Mouse (Mus musculus) layer of hippocampus, postnatal 14 days (tissue): ENCODE data around the gene Mllt10. TPM values are rescaled to one million over a fixed set of nuclear protein-coding genes. Genes with fewer than 3 reads are reported as not detected.
A peak's percentile ranks its signal among the peaks of the same experiment; 100 is the strongest.

Source experiments
- DNase-seq, 2 experiments: peaks; one replicate each; pipeline ENCODE4 v3.0.0; 2021 to 2022; ENCODE audit warnings: low spot score in 2 of 2, mixed read lengths in 1 of 2
- long read RNA-seq, 2 experiments: library from polyadenylated mRNA; stranded (forward); transcript quantifications; one replicate each; pipeline ENCODE4 v2.0.0; 2021
- total RNA-seq, 2 experiments: library from RNA; stranded (reverse); gene quantifications; 2 replicates each; pipeline ENCODE4 v1.2.3; 2021

Gene Mllt10
- 10 to 100 TPM; 51.0 to 63.0 TPM for total RNA-seq
- long read RNA-seq, experiment 1, partial matches to known transcripts, result 3 of 8 reads
- long read RNA-seq, experiment 1, other reads (novel, unspliced or antisense), result 5 of 8 reads
- long read RNA-seq, experiment 2, partial matches to known transcripts, result 3 of 7 reads
- long read RNA-seq, experiment 2, other reads (novel, unspliced or antisense), result 4 of 7 reads

DNA sequence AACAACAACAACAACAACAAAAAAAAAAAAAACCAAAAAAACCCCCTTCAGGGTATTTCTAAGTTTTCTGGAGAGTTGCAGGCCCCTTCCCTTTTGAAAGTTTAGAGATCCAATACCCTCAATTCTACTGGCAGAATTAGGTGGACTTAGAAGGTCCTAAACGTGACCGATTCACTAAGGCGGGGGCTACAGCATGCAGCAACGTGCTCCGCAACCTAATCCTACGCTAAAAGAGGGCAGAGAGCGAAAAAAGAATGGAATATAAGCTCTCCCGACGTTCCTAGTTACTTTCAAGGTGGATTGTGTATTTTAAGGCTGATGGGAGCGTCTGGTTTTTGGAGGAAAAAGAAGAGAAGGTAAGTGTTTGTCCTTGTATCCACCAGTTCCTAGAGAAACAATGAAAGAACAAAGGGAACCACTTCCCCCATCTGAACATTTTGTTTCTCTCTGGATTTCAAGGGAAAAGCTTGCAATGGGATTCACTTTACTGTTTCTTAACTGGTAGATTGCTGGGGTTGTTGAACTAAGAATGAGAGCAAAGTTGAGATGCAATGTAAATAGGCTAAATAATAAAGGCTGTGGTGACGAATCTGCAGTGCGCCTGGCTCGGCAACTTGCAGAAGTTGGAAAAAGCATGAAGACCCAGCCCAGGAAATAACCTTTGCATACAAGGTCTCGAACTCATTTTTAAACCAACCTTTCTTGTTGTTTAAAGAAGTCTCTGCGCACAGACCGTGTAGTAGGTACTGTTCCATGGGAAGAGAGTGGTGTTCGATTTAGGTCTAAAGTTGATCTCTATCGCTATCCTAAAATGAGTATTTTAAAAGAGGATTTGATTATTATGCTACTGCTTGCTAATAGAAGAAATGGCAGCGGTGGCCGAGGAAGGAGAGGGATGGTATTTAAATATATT, at the start of gene Mllt10:
Gene Mllt10 (plus strand): TSS at position 222 of the 913 bp plus-strand sequence.
- no peak for DNase-seq

DNA sequence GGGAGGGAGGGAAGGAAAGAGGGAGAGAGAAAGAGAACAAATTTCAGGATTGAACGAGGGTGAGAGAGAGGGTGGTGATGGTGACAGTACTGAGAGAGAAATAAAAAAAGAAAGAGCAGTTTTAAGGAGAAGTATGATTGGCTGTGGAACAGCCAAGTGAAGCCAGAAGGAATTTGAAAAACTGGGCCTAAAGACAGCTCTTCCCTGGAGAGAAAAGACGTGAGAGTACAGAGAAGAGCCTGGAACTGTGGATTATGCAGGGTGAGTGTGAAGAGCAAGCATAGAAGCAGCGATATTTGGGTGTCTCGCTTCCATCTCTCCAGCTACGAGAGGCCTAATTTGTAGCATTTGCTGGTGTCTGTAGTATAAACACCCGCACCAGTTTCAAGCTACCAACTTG, 43.8 kb upstream of the Mllt10 start:
- DNase-seq, result no peak

DNA sequence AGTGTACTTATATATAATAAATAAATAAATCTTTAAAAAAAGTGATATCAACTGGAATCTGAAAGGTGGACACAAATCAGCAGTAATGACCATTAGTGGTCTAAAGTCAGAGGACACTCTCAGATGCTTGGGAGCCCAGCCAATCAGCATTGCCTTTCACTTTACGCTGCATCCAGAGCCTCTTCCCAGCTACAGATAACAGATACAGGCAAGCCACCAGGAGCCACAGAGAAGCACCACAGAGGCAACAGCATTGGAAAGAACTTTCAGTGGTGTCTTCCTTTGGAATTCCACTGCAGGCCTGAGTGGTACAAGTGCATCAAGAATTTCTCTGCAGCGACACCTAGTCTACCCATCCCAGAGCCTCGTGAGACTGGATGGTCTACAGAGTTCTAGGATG, 42.2 kb upstream of the Mllt10 start:
- DNase-seq, result no peak

DNA sequence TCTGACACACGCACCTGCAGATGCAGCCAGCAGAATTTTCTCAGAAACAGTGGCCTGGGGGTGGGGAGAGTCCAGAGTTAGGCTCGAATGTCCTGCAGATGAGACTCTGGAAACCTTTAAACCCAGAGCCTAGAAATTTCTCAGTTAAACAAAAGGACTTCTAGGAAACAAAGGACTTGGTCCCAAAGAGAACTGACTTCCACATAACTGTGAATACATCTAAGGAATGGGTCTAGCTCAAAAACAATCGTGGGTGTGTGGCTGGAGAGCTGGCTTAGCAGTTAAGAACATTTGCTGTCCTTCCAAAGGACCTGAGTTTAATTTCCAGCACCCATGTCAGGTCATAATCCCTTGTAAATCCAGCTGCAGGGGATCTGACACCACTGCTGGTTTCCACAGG, 39.5 kb upstream of the Mllt10 start:
- DNase-seq, result no peak

- no peak for DNase-seq
These were observed 38.4 kb upstream of the Mllt10 start for GRCm38 (mm10) chr2:18016639-18017038.

DNA sequence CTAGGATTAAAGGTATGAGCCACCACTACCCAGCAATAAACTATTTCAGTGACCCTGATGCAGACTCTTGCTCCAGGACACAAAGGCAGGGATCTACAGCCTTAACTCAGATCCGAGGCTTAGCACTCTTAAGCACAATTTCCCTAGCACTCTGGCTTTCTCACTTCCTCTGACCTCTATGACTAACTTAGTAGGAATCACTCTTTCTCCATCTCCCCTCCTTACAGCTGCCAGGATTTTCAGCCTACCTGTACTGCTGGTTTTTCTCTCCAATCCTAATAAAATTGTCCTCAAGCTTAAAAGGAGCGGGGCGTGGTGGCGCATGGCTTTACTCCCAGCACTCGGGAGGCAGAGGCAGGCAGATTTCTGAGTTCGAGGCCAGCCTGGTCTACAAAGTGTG, 37.7 kb upstream of the Mllt10 start:
- no peak for DNase-seq

DNA sequence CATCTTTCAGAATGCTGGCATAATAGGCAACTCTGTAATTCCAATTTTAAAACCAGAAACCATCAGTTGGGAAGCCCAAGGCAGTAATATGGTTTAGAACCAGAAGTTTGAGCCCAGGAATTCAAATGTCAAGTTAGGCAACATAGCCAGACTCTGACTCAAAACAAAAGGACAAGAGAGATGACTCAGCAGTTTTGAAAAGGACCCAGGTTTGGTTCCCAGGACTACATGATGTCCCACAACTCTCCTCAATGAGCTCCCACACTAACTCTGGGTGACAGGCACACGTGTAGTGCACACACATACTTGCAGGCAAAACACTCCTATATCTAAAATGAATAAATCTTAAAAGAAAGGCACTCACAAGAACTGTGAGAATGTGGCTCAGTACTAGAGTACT, 35.9 kb upstream of the Mllt10 start:
- no peak for DNase-seq

DNA sequence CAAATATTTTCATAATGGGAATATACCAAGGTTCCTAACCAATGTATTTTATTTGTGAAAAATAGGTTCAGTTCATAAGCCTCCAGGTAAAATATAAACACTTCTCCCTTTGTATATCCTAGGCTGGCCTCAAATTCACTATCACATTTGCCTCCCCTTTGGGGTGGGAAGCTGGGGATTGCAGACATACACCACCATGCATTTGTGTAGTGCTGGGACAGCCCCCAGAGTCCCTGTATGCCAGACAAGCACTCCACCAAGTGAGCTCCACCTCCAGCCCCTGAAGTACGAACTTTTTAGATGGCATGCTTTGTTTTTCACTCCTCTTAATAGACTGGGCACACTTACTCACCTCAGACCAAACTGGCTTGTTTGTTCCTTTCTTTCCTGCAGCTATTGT, 32.2 kb upstream of the Mllt10 start:
- DNase-seq, result no peak

DNA sequence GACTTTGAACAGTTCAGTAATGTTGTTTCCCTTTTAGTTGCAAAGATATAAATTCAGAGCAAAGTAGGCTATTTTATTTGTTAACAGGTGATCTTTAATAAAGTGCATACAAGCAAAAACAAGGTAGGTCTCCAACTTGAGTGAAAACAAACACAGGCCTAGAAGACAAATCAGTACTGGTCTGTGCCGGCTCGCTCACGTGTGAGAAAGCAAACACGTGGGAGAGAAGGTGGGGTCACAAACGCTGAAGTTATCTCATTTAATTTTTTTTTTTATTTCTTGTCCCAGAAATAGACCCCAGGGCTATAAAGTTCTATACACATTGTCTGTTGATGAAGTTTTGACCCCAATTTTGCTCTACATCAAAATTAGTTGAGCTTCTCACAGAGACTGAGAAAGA, 29.9 kb upstream of the Mllt10 start:
- DNase-seq, result no peak

GRCm38 (mm10) chr2:18025781-18026115, 29.3 kb upstream of the Mllt10 start:
- no peak for DNase-seq

DNA sequence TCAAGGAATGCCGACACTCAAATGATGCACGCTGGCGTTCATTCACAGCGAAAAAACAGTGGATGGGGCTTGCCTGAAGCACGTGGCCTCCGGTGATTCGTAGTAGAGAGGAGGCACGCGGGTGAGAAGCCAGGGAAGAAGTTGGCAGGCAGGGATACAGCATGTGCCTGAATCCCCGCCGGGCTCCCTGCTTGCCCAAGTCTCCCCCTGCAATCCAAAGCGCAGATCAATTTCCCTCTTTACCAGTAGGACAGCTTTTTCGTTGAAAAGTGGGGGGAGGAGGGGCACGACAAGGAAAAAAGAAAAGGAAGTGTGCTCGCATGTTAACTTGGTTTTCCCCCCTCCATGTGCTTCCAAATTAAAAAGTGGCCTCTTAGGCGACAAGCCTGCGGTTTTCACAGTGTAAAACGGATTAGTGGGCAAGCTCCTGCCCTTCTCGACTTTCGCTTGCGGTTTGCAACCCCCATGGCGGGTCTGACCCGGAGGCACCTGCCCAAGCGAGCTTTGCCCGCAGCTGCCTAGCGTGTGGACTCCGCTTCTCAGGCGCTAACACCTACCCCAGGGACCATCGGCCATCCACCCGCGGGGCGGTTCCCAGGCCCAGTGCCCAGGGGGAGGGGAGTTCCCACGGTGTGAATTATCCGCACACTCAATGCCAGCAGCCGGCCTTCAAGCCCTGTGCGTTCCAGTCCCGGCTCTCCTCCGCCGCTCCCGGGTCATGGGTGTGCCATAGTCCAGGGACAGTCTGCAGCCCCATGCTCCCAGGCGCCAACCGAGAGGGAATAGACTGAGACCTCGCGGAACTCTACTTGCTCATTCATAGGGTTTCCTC, 28.7 kb upstream of the Mllt10 start:
- DNase-seq, result peak in 1 of 2 experiments; percentile 59

DNA sequence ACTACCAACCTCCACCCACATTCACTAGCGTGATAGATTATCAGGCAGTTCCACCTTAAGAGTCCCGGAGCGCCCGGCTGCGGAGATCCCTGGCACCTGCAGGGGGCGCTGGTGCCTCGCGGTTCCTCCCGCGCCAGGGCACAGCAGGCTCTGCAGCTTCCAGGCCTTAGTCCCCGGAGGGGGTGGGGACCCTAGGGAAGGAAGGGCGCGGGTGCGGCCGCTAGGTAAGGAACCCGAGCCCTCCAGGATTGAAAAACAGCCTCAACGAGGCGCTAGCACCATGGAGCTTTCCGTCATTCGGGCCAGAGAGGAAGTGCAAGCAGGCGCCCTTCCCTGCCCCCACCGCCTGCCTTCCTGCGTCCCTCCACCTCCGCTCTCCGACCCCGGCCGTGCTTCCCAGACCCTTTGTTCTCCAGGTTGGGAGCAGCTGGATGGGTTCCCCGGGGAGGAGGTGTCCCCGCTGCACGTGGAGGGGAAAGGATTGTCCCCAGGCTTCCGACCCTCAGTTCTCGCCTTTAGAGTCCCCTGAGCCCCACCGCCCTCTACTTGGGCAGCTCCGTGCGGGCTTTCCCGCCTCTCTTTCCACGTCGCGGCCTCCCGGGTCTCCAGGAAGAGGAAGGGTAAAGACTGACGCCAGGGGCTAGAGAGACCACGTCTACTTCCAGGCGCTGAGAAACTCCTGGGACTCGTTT, 27.4 kb upstream of the Mllt10 start:
- peak; percentile 95 to 97 for DNase-seq

DNA sequence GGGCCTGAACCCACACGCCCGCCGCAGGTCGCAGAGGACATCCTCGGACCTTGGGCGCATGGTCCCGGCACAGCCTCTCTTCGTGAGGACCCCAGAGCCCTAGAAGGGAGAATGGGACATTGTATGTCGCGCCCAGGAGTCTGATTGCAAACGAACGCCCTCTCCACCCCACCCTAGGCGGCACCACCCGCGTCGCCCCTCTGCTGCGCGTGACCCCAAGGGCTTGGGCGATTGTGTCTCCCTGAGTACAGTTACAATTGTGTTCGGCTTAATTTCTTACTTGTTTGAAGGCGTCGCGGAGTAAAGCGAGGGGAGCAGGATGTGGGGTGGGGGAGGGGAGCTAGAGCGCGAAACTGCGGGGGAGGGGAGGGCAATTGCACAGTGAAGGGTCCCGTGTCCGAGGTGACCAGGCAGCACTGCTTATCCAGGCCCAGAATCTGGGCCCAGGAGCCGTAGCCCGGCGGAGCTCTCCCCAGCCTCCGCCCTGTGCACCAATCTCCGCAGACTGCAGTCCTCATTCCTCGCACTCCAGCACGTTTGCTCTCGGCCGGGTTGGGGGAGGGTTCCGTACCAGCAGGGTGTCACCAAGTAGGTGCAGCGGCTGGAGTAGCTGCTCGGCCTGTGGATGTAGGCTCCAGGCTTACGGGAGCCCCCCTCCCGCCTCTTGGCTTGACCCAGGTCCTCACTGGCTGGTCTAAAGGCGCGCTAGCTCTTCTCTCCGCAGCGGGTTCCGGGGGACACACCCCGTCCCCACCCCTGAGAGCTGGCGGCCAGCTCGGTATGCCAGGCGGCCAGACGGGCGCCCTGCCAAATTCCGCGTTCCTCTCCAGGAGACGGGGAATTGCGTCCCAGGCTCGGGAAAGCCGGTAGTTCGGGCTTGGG, 26.7 kb upstream of the Mllt10 start:
- peak; percentile 86 to 87 for DNase-seq

DNA sequence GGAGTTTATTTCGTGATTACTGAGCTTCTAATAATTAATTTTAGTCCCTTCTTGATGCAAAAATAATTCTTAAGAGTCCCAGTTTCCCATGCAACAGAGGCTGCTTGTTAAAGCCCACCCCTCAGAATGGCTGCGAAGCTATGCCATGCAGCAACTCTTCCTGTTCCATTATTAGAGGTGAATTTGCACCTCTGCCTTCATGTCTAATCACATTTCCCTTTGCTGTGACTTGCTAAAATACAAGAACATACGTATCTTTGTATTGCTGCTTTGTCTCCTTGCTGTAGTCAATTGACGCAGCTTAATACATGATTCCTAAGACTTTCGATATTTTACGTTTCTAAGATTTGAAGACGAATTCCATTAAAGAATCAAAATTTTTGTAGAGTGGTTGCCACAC, 25.4 kb upstream of the Mllt10 start:
- no peak for DNase-seq

GRCm38 (mm10) chr2:18030581-18030980, 24.5 kb upstream of the Mllt10 start:
- no peak for DNase-seq

DNA sequence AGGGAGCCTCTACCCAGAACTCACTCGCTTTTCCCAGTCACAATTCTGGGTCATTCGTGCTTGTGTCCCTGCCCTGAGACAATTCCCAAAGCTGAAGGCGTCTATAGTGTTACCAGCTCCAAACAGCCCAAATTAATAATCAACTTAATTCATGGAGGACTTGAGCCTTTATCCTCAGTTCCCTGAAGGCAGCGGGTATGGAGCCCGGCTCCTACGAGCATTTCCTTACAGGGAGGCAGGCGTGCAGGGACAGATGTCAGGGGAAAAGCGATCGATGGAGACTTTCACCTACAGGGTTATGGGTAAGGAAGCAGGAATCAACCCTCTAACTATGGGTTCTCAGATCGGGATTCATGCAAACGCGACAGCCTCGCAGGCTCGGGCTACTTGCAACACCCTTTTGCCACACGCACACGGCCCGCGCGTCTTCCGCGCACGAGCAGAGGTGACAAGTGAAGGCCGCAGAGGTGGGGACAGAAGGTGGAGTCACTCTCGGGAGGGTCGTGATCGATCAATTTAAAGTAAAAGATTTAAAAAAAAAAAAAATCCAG, 23.7 kb upstream of the Mllt10 start:
- DNase-seq, result peak in 1 of 2 experiments; percentile 83

DNA sequence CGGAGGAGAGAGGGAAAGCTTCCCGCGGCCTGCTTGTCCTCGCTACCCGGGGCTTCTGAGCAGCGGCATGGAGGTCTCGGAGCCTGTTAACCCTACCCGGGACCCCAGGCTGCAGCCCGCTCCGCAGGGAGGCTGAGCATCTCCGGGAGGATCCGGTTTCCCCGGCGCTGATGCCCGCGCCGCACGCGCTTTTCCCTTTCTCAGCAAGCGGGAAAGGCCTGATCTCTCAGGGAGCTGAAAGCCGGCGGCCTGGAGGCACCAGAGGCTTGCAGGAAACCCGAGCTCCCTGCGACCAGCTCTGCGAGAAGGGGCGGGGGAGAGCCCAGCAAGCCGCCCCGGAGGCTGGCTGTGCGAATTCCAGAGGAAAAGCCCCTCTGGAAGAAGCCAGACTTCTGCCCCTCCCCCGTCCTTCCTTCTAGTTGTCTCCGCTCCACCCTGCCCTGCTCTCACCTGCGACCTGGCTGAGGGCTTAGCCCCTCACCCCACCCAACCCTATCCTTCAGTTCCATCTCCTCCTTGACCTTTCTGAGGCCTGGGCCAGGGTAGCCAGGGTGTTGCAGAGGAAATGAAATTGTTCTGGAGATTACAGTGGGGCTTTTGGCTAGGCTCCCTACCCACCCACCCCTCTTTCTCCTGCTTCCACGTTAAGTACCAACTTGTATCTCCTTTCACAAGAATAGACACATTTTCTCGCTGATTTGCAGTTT, 23.1 kb upstream of the Mllt10 start:
- peak in 1 of 2 experiments; percentile 70 for DNase-seq

- DNase-seq, result no peak
These were observed 22.5 kb upstream of the Mllt10 start for GRCm38 (mm10) chr2:18032538-18032895.
